Mouse (Mus musculus) E14TG2a.4 (cell line): Measurements from ENCODE around the gene Gpat2.
A peak's percentile ranks its signal among the peaks of the same experiment; 100 is the strongest.

Source experiments
- H3K27me3 ChIP-seq: 2 replicates; pipeline ENCODE4 v1.6.1; 2014; ENCODE audit warnings: low read length, control low read depth; ENCODE audit not compliant: insufficient read depth
- H3K36me3 ChIP-seq: 2 replicates; pipeline ENCODE4 v1.6.1; 2014; ENCODE audit warnings: low read length, control low read depth; ENCODE audit not compliant: insufficient read depth
- H3K4me1 ChIP-seq: replicated peaks from 2 replicates; pipeline ENCODE4 v1.6.1; 2014; ENCODE audit warnings: low read depth, low read length, control low read depth
- H3K4me3 ChIP-seq: replicated peaks from 2 replicates; pipeline ENCODE4 v1.5.1; 2014; ENCODE audit warnings: mild to moderate bottlenecking, low read length
- H3K9me3 ChIP-seq: 2 replicates; pipeline ENCODE4 v1.6.1; 2014; ENCODE audit warnings: low read length, control low read depth
- CTCF ChIP-seq: conservative IDR thresholded peaks from 2 replicates; pipeline ENCODE4 v1.5.1; 2014; ENCODE audit warnings: low read length
- NANOG ChIP-seq: IDR thresholded peaks from 2 replicates; pipeline ENCODE4 v1.6.1; 2014; ENCODE audit warnings: borderline replicate concordance, low read length, mixed read lengths
- POU5F1 ChIP-seq: IDR thresholded peaks from 2 replicates; pipeline ENCODE4 v1.6.1; 2014; ENCODE audit warnings: low read length, borderline replicate concordance

Gene Gpat2

GRCm38 (mm10) chr2:127453764-127454163, 28.8 kb downstream of the Gpat2 start:
- Histone ChIP-seq H3K4me1 (peaks cover 16% of the 10 kb centered on the region), H3K27me3 (peaks cover 35% of the 10 kb centered on the region), H3K4me3 (no peak overlapping the region), H3K36me3 (no peaks in the 10 kb centered on the region), H3K9me3 (no peaks in the 10 kb centered on the region)
- peak; percentile 95 for TF ChIP-seq CTCF
- TF ChIP-seq NANOG: no peak

GRCm38 (mm10) chr2:127459341-127459740, 34.3 kb downstream of the Gpat2 start:
- Histone ChIP-seq H3K27me3 (peaks cover 15% of the 10 kb centered on the region), H3K36me3 (no peaks in the 10 kb centered on the region), H3K9me3 (peaks cover 4% of the 10 kb centered on the region; the same call in 1 of the 2 replicates), H3K4me1 (peaks cover 14% of the 10 kb centered on the region; the same call in 1 of the 2 replicates), H3K4me3 (no peak overlapping the region)
- TF ChIP-seq CTCF (no peak), NANOG (no peak), POU5F1 (no peak)

- Histone ChIP-seq H3K4me3 (no peak overlapping the region), H3K36me3 (no peaks in the 10 kb centered on the region), H3K4me1 (peaks cover 14% of the 10 kb centered on the region; the same call in 1 of the 2 replicates), H3K27me3 (peaks cover 21% of the 10 kb centered on the region), H3K9me3 (peaks cover 5% of the 10 kb centered on the region; the same call in 1 of the 2 replicates)
- TF ChIP-seq POU5F1 (no peak), NANOG (no peak), CTCF (no peak)
Measured at GRCm38 (mm10) chr2:127461351-127461750, 36.4 kb downstream of the Gpat2 start.

GRCm38 (mm10) chr2:127462314-127462713, 37.3 kb downstream of the Gpat2 start:
- peaks cover 25% of the 10 kb centered on the region for H3K27me3 ChIP-seq
- H3K4me1 ChIP-seq: peaks cover 14% of the 10 kb centered on the region; the same call in 1 of the 2 replicates
- no peak overlapping the region for H3K4me3 ChIP-seq
- no peaks in the 10 kb centered on the region for H3K36me3 ChIP-seq
- TF ChIP-seq NANOG (no peak), POU5F1 (no peak), CTCF (peak; percentile 87)
- H3K9me3 ChIP-seq: peaks cover 5% of the 10 kb centered on the region; the same call in 1 of the 2 replicates

GRCm38 (mm10) chr2:127470183-127470582, 45.2 kb downstream of the Gpat2 start:
- H3K36me3 ChIP-seq: no peaks in the 10 kb centered on the region
- TF ChIP-seq POU5F1 (no peak), NANOG (no peak), CTCF (no peak)
- H3K27me3 ChIP-seq: peaks cover 15% of the 10 kb centered on the region
- H3K4me1 ChIP-seq: 0 out of 2 replicates have a peak, but pooled peaks cover 4% of the 10 kb centered on the region
- H3K4me3 ChIP-seq: no peak overlapping the region
- no peaks in the 10 kb centered on the region for H3K9me3 ChIP-seq

GRCm38 (mm10) chr2:127470661-127471060, 45.7 kb downstream of the Gpat2 start:
- no peak overlapping the region for H3K4me3 ChIP-seq
- no peaks in the 10 kb centered on the region for H3K9me3 ChIP-seq
- H3K27me3 ChIP-seq: peaks cover 11% of the 10 kb centered on the region
- H3K36me3 ChIP-seq: no peaks in the 10 kb centered on the region
- no peak for TF ChIP-seq NANOG
- TF ChIP-seq POU5F1: no peak
- no peak for TF ChIP-seq CTCF
- 0 out of 2 replicates have a peak, but pooled peaks cover 4% of the 10 kb centered on the region for H3K4me1 ChIP-seq

GRCm38 (mm10) chr2:127471281-127471680, 46.3 kb downstream of the Gpat2 start:
- Histone ChIP-seq H3K4me3 (no peak overlapping the region), H3K9me3 (no peaks in the 10 kb centered on the region), H3K4me1 (0 out of 2 replicates have a peak, but pooled peaks cover 4% of the 10 kb centered on the region), H3K27me3 (peaks cover 7% of the 10 kb centered on the region; the same call in 1 of the 2 replicates), H3K36me3 (no peaks in the 10 kb centered on the region)
- TF ChIP-seq CTCF (no peak), NANOG (no peak), POU5F1 (no peak)

- Histone ChIP-seq H3K9me3 (no peaks in the 10 kb centered on the region), H3K4me3 (no peak overlapping the region), H3K4me1 (0 out of 2 replicates have a peak, but pooled peaks cover 4% of the 10 kb centered on the region), H3K27me3 (peaks cover 8% of the 10 kb centered on the region), H3K36me3 (no peaks in the 10 kb centered on the region)
- TF ChIP-seq POU5F1 (no peak), CTCF (no peak), NANOG (no peak)
Measured at GRCm38 (mm10) chr2:127472279-127472678, 47.3 kb downstream of the Gpat2 start.

- no peak for TF ChIP-seq POU5F1
- TF ChIP-seq CTCF: no peak
- TF ChIP-seq NANOG: no peak
- Histone ChIP-seq H3K9me3 (no peaks in the 10 kb centered on the region), H3K36me3 (no peaks in the 10 kb centered on the region), H3K27me3 (peaks cover 61% of the 10 kb centered on the region), H3K4me3 (no peak overlapping the region), H3K4me1 (peaks cover 31% of the 10 kb centered on the region)
Measured at GRCm38 (mm10) chr2:127479210-127479609, 54.2 kb downstream of the Gpat2 start.
